Mouse (Mus musculus) midbrain, embryonic 16.5 days (tissue): Measurements from ENCODE around the gene Rsph6a. TPM values are rescaled to one million over a fixed set of nuclear protein-coding genes. Genes with fewer than 3 reads are reported as not detected.

ENCODE experiments used
- ATAC-seq: fragments of 200-750 bp; cut with Nextera tagmentation; 2 replicates; pipeline ENCODE4 v1.8.0; 2017; ENCODE audit warnings: moderate TSS enrichment
- H3K27ac ChIP-seq: fragments of 300-500 bp; sonication (generic); 2 replicates; pipeline ENCODE4 v1.5.1; 2014; ENCODE audit warnings: mild to moderate bottlenecking, low read length, mixed read lengths
- H3K27me3 ChIP-seq: fragments of 300-500 bp; sonication (generic); 2 replicates; pipeline ENCODE4 v1.6.1; 2014; ENCODE audit warnings: low read depth, low read length, mixed read lengths; ENCODE audit not compliant: control insufficient read depth, insufficient read depth
- H3K36me3 ChIP-seq: fragments of 300-500 bp; sonication (generic); 2 replicates; pipeline ENCODE4 v1.6.1; 2014; ENCODE audit warnings: mild to moderate bottlenecking, low read length, moderate library complexity, mixed read lengths; ENCODE audit not compliant: control insufficient read depth, insufficient read depth
- H3K4me1 ChIP-seq: fragments of 300-500 bp; sonication (generic); 2 replicates; pipeline ENCODE4 v1.6.1; 2014; ENCODE audit warnings: mild to moderate bottlenecking, low read length, mixed read lengths; ENCODE audit not compliant: control insufficient read depth, insufficient read depth
- H3K4me2 ChIP-seq: fragments of 300-500 bp; sonication (generic); 2 replicates; pipeline ENCODE4 v1.6.1; 2014; ENCODE audit warnings: mild to moderate bottlenecking, low read length, mixed read lengths
- H3K4me3 ChIP-seq: fragments of 300-500 bp; sonication (generic); 2 replicates; pipeline ENCODE4 v1.5.1; 2014; ENCODE audit warnings: low read depth, mild to moderate bottlenecking, low read length, moderate library complexity, mixed read lengths
- H3K9ac ChIP-seq: fragments of 300-500 bp; sonication (generic); 2 replicates; pipeline ENCODE4 v1.6.1; 2014; ENCODE audit warnings: low read depth, low read length, mixed read lengths
- H3K9me3 ChIP-seq: fragments of 300-500 bp; sonication (generic); replicated peaks from 2 replicates; pipeline ENCODE4 v1.6.1; 2014; ENCODE audit warnings: mild to moderate bottlenecking, low read length, mixed read lengths; ENCODE audit not compliant: control insufficient read depth, poor library complexity, severe bottlenecking
- WGBS: fragments of 180-500 bp; shearing (Covaris S2); extraction: QIAGEN DNeasy Blood & Tissue Kit; methylation state at CpG from one replicate; pipeline ENCODE4 v1.1.7; 2014; 5-methylcytosine and 5-hydroxymethylcytosine counted together
- microRNA-seq: library from miRNA; unstranded; fragments of <30 nt; microRNA quantifications from one replicate; pipeline ENCODE4, GENCODE M21; 2017
- polyA plus RNA-seq: library from polyadenylated mRNA; unstranded; fragments of >200 nt; fragmentation: Nextera tagmentation; extraction: Ambion mirVana; gene quantifications from 2 replicates; pipeline ENCODE4 v1.2.1, GENCODE M21; 2015

Gene Rsph6a
- polyA plus RNA-seq, 1 experiment from 2014 or later = 0.28 TPM

- Histone ChIP-seq H3K36me3 (no peaks in the 10 kb centered on the region), H3K27ac (peak within 1 kb of the TSS; percentile 56), H3K9me3 (no peaks in the 10 kb centered on the region; the same call in 1 of the 2 replicates), H3K9ac (peak within 1 kb of the TSS; percentile 44), H3K4me1 (peaks cover 20% of the 10 kb centered on the region), H3K4me3 (peak within 1 kb of the TSS; percentile 40), H3K4me2 (peak within 1 kb of the TSS; percentile 62), H3K27me3 (no peaks in the 10 kb centered on the region)
- WGBS = 20% methylated on average over 56 of the region's 64 CpGs
- peak; percentile 59 for ATAC-seq
Observed at GRCm38 (mm10) chr7:19118028-19118771, 63.7 kb downstream of the Rsph6a start, which contains the start of gene Gm4969. Gene Gm4969, minus strand, starts transcription at chr7:19118368.

GRCm38 (mm10) chr7:19119083-19119482 is 64.6 kb downstream of the Rsph6a start:
- no peak overlapping the region for H3K9ac ChIP-seq
- no peaks in the 10 kb centered on the region; the same call in 1 of the 2 replicates for H3K9me3 ChIP-seq
- ATAC-seq = peak; percentile 38
- no peak overlapping the region for H3K4me3 ChIP-seq
- 92% methylated on average over 8 of the region's 8 CpGs for WGBS
- peak overlapping the region; percentile 9; the same call in 1 of the 2 replicates for H3K4me2 ChIP-seq
- H3K27ac ChIP-seq = no peak overlapping the region
- H3K36me3 ChIP-seq = no peaks in the 10 kb centered on the region
- H3K4me1 ChIP-seq = peaks cover 20% of the 10 kb centered on the region
- no peaks in the 10 kb centered on the region for H3K27me3 ChIP-seq

- Histone ChIP-seq H3K27ac (peak within 1 kb of the TSS; percentile 59), H3K36me3 (no peaks in the 10 kb centered on the region), H3K4me3 (peak within 1 kb of the TSS; percentile 71), H3K27me3 (no peaks in the 10 kb centered on the region), H3K9ac (peak within 1 kb of the TSS; percentile 76), H3K4me2 (peak within 1 kb of the TSS; percentile 87), H3K9me3 (no peaks in the 10 kb centered on the region; the same call in 1 of the 2 replicates), H3K4me1 (peaks cover 20% of the 10 kb centered on the region)
- ATAC-seq = peak; percentile 93
- 2% methylated on average over 34 of the region's 34 CpGs for WGBS
Observed at GRCm38 (mm10) chr7:19119631-19120429, 65.3 kb downstream of the Rsph6a start, which contains the start of gene Fbxo46. Gene Fbxo46, plus strand, starts transcription at chr7:19119859.

- ATAC-seq = no peak
- 95% methylated on average over 4 of the region's 4 CpGs for WGBS
Observed at GRCm38 (mm10) chr7:19121686-19122085, 67.2 kb downstream of the Rsph6a start.

More at GRCm38 (mm10) chr7:19121686-19122085, 67.2 kb downstream of the Rsph6a start:
- Histone ChIP-seq H3K27ac (no peak overlapping the region), H3K36me3 (no peaks in the 10 kb centered on the region), H3K9me3 (no peaks in the 10 kb centered on the region; the same call in 1 of the 2 replicates), H3K4me3 (no peak overlapping the region), H3K9ac (no peak overlapping the region), H3K4me1 (peaks cover 20% of the 10 kb centered on the region), H3K27me3 (no peaks in the 10 kb centered on the region), H3K4me2 (no peak overlapping the region)

Small RNA genes lying within 50 kb of the gene (microRNA-seq; reads per million reads assigned to microRNA genes)
- gene Mir3100 = not detected

Other genes starting within 250 kb of the Rsph6a start
- gene Psg17, start 233.1 kb upstream of the Rsph6a start, polyA plus RNA-seq = 0.09 TPM in 1 of 2 replicates, not detected in the other
- gene Mill2, start 214.7 kb upstream of the Rsph6a start, polyA plus RNA-seq = 0.45 and 0.69 TPM in 2 replicates
- gene Pglyrp1, start 183.4 kb upstream of the Rsph6a start, polyA plus RNA-seq = 25.4 and 29.9 TPM in 2 replicates
- gene Ccdc61, start 144.3 kb upstream of the Rsph6a start, polyA plus RNA-seq = 24.7 and 31.2 TPM in 2 replicates
- gene Nova2, start 128.8 kb upstream of the Rsph6a start, polyA plus RNA-seq = 11.9 and 14.3 TPM in 2 replicates
- gene Nanos2, start 67.3 kb upstream of the Rsph6a start, polyA plus RNA-seq = 0.52 and 0.79 TPM in 2 replicates
- 3.9 and 5.1 TPM in 2 replicates for gene Mypop, start 63.4 kb upstream of the Rsph6a start, polyA plus RNA-seq
- 26.0 and 26.7 TPM in 2 replicates for gene Irf2bp1, start 50.6 kb upstream of the Rsph6a start, polyA plus RNA-seq
- not detected in 2 replicates for gene Foxa3, start 31.2 kb upstream of the Rsph6a start, polyA plus RNA-seq
- gene Sympk, start 30.3 kb upstream of the Rsph6a start, polyA plus RNA-seq = 25.6 and 28.7 TPM in 2 replicates
- gene Dmwd, start 21.5 kb downstream of the Rsph6a start, polyA plus RNA-seq = 28.4 and 28.7 TPM in 2 replicates
- 6.9 and 8.1 TPM in 2 replicates for gene Dmpk, start 29.2 kb downstream of the Rsph6a start, polyA plus RNA-seq
- gene Six5, start 39.9 kb downstream of the Rsph6a start, polyA plus RNA-seq = 1.5 and 1.6 TPM in 2 replicates
- 8.2 and 9.5 TPM in 2 replicates for gene Gm4969, start 63.7 kb downstream of the Rsph6a start, polyA plus RNA-seq
- gene Fbxo46, start 65.2 kb downstream of the Rsph6a start, polyA plus RNA-seq = 18.2 and 21.1 TPM in 2 replicates
- 24.9 and 28.8 TPM in 2 replicates for gene Qpctl, start 94.6 kb downstream of the Rsph6a start, polyA plus RNA-seq
- gene Snrpd2, start 95.0 kb downstream of the Rsph6a start, polyA plus RNA-seq = 105 TPM in 2 replicates
- gene Gipr, start 111.4 kb downstream of the Rsph6a start, polyA plus RNA-seq = 4.0 and 4.8 TPM in 2 replicates
- gene Eml2, start 121.7 kb downstream of the Rsph6a start, polyA plus RNA-seq = 10.6 TPM in 2 replicates
- 3.4 and 4.5 TPM in 2 replicates for gene Gpr4, start 157.8 kb downstream of the Rsph6a start, polyA plus RNA-seq
- gene Opa3, start 173.6 kb downstream of the Rsph6a start, polyA plus RNA-seq = 33.8 and 36.5 TPM in 2 replicates
- 35.5 and 40.9 TPM in 2 replicates for gene Vasp, start 217.1 kb downstream of the Rsph6a start, polyA plus RNA-seq
- gene Ppm1n, start 225.4 kb downstream of the Rsph6a start, polyA plus RNA-seq = 1.5 and 1.6 TPM in 2 replicates
- gene Rtn2, start 227.9 kb downstream of the Rsph6a start, polyA plus RNA-seq = 111 and 114 TPM in 2 replicates